Mouse (Mus musculus) heart, embryonic 11.5 days (tissue): ENCODE measurements around the gene Rhoa. TPM values are rescaled to one million over a fixed set of nuclear protein-coding genes. Genes with fewer than 3 reads are reported as not detected.

Experiments
- polyA plus RNA-seq: library from polyadenylated mRNA; unstranded; fragments of >200 nt; fragmentation: Nextera tagmentation; extraction: Ambion mirVana; gene quantifications from 2 replicates; pipeline ENCODE4 v1.2.1, GENCODE M21; 2014

Rhoa gene
- polyA plus RNA-seq, 1 experiment from 2014 or later, result 277 TPM

Other genes starting within 250 kb of the Rhoa start
- gene Mst1, start 225.7 kb upstream of the Rhoa start, polyA plus RNA-seq, result 1.4 and 1.8 TPM in 2 replicates
- gene Rnf123, start 222.8 kb upstream of the Rhoa start, polyA plus RNA-seq, result 23.4 and 27.2 TPM in 2 replicates
- 64.5 and 70.7 TPM in 2 replicates for gene Apeh, start 211.5 kb upstream of the Rhoa start, polyA plus RNA-seq
- 0.58 and 0.77 TPM in 2 replicates for gene Bsn, start 115.7 kb upstream of the Rhoa start, polyA plus RNA-seq
- 115 and 149 TPM in 2 replicates for gene Dag1, start 42.2 kb upstream of the Rhoa start, polyA plus RNA-seq
- 25.1 and 26.0 TPM in 2 replicates for gene Nicn1, start 15.7 kb upstream of the Rhoa start, polyA plus RNA-seq
- gene Amt, start 9.3 kb upstream of the Rhoa start, polyA plus RNA-seq, result 12.9 and 15.3 TPM in 2 replicates
- 28.5 and 34.7 TPM in 2 replicates for gene Tcta, start within 50 bp of the Rhoa start, polyA plus RNA-seq
- gene Gpx1, start 32.8 kb downstream of the Rhoa start, polyA plus RNA-seq, result 1,289 and 1,462 TPM in 2 replicates
- gene Usp4, start 41.7 kb downstream of the Rhoa start, polyA plus RNA-seq, result 100.0 and 113 TPM in 2 replicates
- gene 1700102P08Rik, start 86.7 kb downstream of the Rhoa start, polyA plus RNA-seq, result 0.46 and 0.66 TPM in 2 replicates
- gene Ccdc36, start 122.4 kb downstream of the Rhoa start, polyA plus RNA-seq, result 1.1 and 1.4 TPM in 2 replicates
- gene BC048562, start 130.4 kb downstream of the Rhoa start, polyA plus RNA-seq, result not detected in 2 replicates
- 34.6 and 46.9 TPM in 2 replicates for gene Ccdc71, start 154.4 kb downstream of the Rhoa start, polyA plus RNA-seq
- 58.1 and 71.8 TPM in 2 replicates for gene Klhdc8b, start 155.5 kb downstream of the Rhoa start, polyA plus RNA-seq
- gene Lamb2, start 173.6 kb downstream of the Rhoa start, polyA plus RNA-seq, result 22.7 and 30.4 TPM in 2 replicates
- gene Usp19, start 184.5 kb downstream of the Rhoa start, polyA plus RNA-seq, result 48.9 and 57.4 TPM in 2 replicates
- gene Qars, start 201.6 kb downstream of the Rhoa start, polyA plus RNA-seq, result 86.7 and 89.6 TPM in 2 replicates
- 103 and 109 TPM in 2 replicates for gene Qrich1, start 210.7 kb downstream of the Rhoa start, polyA plus RNA-seq